Mouse (Mus musculus) A20 (cell line): ENCODE results near the gene Shroom3.

ENCODE experiments used
- DNase-seq: peaks from one replicate; pipeline ENCODE4 v3.0.0-alpha.2; 2011; ENCODE audit warnings: low read depth, low spot score

Gene Shroom3

DNA sequence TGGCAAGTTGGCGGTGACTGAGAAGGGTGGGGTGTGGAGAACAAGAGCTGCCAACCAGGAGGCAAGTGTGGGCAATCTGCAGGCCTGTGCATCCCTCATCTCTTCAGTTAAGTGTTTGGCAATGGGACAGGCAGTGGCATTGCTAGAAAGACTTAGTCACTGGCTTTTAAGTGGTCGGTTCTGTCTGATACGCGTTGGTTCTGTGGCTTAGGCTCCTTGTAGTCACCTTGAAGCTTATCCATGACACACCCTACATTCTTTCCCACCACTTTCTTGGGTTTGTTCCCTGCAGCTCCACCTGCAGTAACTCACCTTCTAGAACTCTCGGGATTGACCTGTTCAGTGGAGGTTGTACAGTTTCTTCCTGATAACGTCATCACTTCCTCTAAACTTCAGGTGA lies 166.5 kb downstream of the Shroom3 start:
- DNase-seq = no peak

- DNase-seq = no peak
Measured at GRCm38 (mm10) chr5:92850925-92851324, 167.7 kb downstream of the Shroom3 start.

GRCm38 (mm10) chr5:92854983-92855382 lies 171.7 kb downstream of the Shroom3 start:
- no peak for DNase-seq

DNA sequence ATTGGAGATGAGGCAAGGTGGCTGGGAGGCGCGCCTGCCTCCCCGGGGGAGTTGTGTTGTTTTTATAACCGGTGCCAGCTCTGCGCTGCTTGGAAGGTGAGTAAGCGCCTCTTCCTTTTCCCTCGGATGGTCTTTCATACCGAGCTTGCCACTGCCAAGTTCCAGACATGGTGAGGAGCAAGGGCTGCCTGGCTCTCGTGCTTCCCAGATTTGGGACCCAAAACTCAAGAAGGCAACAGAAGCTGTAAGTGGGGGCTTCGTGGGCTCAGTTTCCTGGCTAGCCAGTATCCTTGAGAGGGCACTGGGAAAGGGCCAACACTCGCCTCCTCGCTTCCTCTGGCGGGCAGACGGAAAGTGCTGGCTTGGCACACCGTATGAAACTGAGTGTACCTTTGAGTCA lies 173.1 kb downstream of the Shroom3 start:
- no peak for DNase-seq

DNA sequence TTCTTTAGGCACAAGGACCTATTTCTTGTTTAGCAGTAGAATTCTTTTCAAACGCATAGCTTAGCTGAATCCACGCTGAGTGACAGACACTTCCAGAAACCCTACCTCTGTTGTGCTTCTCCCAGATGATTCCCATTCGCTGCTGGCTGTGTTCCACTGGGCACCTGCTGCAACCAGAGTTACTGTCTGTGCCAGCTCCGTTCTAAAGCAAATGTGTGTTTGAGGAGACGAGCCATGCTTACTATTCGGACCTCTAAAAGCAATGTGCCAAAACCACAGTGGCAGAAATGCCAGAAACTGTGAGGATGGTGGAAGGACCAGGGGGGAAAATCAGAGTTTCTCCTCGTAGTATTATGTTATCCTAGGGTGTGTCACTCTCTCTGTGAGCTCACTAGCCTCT lies 173.9 kb downstream of the Shroom3 start:
- no peak for DNase-seq

DNA sequence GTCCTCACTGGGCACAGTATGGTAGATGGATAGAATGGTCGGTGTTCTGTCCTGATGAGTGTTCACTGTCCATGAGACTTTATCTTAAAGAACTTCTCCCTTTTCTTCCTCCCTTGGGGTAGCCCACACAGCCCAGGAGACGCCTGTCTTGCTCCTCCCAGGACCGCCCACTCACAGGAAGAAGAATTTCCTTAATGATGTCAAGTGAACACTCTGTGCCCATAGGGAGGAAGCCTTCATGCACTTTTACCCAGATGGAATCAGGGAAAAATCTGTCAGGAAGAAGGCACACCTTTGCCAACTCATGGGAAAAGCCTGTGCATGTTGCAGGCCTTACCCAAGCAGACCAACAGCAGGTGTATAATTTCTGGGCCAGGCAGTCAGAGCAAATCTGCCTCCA lies 174.9 kb downstream of the Shroom3 start:
- no peak for DNase-seq

GRCm38 (mm10) chr5:92858576-92858975 lies 175.3 kb downstream of the Shroom3 start:
- no peak for DNase-seq

- no peak for DNase-seq
Measured at GRCm38 (mm10) chr5:92861416-92862112, 178.3 kb downstream of the Shroom3 start.

GRCm38 (mm10) chr5:92865090-92865489 lies 181.9 kb downstream of the Shroom3 start:
- no peak for DNase-seq

GRCm38 (mm10) chr5:92866546-92866945 lies 183.3 kb downstream of the Shroom3 start:
- no peak for DNase-seq

GRCm38 (mm10) chr5:92867253-92867652 lies 184.0 kb downstream of the Shroom3 start:
- DNase-seq = no peak

DNA sequence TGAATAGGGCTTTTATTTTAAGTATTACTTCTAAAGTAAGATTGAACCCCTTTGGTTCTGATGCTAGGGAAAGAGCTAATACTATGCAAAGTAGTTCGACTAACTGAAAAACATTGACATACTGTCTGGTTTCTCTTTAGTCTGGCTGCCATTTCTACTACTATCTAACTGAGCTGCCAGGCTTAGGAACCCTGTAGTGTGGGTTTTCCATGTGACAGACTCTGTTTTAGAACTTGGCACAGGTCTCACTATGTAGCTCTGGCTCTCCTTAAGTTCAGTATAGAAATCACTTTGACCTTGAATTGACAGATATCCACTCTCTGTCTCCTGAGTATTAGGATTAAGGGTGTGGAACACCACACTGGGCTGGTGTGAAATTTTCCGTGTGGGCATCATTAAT lies 185.0 kb downstream of the Shroom3 start:
- no peak for DNase-seq

GRCm38 (mm10) chr5:92871048-92871447 lies 187.8 kb downstream of the Shroom3 start:
- DNase-seq = no peak

DNA sequence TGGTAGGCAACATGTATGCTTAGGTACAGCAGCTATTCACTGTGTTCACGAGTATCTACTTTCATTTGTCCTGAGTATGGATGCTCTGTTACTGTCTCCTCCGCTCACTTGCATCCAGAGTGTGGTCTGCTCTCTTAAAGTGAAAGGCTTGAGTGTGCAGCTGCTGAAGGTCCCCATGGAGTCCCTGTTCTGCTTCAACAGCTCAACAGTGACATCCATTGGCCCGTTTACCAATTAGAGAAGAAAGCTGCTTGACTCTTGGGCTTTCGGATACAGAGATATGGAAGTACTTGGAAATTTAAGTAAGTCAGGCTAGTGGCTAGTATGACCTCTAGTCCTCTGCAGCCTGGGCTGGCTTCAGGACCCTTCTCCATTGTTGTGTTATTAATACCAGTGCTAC lies 188.9 kb downstream of the Shroom3 start:
- DNase-seq = no peak

DNA sequence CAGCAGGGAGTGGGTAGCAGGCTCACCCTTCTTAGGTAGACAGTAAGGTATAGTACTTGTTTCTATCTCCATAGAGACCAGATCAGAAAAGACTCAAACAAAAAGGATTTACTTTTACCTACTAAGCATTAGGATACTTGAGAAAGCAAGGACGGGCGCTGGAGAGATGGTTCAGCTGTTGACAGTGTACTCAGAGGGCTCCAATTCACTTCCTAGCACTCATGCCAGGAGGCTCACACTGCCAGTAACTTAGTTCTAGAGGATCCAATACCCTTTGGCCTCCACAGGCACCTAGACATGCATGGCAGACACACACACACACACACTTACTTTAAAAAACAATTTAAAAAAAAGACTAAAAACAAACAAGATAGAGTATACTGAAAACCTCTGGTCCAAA lies 189.8 kb downstream of the Shroom3 start:
- DNase-seq = no peak

GRCm38 (mm10) chr5:92873518-92873917 lies 190.3 kb downstream of the Shroom3 start:
- DNase-seq = no peak

DNA sequence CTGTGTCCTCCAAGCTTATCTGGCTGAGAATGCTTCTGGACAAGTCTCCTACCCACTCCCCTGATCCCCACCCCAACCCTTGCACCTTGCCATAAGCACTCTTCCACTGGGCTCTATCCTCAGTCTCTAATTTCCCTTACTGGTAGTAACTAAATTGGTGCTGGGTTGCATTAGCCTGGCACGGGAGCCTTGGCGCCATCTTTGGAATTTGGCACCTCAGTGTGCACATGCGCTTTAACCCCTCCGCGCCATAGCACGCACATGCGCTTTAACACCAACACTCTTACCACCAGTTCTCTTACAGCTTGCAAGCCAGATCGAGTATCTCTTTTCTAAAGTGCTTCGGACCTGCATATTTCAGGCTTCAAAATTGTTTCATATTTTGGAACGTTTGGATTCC lies 192.6 kb downstream of the Shroom3 start:
- no peak for DNase-seq

- no peak for DNase-seq
Measured at GRCm38 (mm10) chr5:92877104-92877503, 193.9 kb downstream of the Shroom3 start.

- DNase-seq = no peak
Measured at GRCm38 (mm10) chr5:92880393-92880792, 197.2 kb downstream of the Shroom3 start.

- no peak for DNase-seq
Measured at GRCm38 (mm10) chr5:92880893-92881292, 197.7 kb downstream of the Shroom3 start.

GRCm38 (mm10) chr5:92886141-92886540 lies 202.9 kb downstream of the Shroom3 start:
- DNase-seq = no peak

DNA sequence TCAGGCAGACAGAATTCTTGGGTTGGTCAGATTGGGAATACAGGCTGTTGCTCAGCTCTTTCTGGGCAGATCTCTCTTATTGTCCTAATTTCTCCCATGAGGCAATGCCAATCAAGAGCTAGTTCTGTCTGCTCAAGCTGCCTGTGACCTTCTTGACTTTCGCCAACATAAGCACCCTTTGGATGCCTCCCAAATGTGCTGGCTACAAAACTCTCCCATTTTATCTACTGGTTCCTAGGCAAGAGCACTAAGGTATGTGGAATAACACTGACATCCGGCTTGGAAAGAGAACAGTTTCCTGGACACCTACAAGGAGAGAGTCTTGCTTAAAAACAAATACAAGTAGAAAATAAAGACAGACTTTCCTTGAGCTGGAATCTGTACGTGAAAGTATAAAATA lies 204.3 kb downstream of the Shroom3 start:
- DNase-seq = no peak

DNA sequence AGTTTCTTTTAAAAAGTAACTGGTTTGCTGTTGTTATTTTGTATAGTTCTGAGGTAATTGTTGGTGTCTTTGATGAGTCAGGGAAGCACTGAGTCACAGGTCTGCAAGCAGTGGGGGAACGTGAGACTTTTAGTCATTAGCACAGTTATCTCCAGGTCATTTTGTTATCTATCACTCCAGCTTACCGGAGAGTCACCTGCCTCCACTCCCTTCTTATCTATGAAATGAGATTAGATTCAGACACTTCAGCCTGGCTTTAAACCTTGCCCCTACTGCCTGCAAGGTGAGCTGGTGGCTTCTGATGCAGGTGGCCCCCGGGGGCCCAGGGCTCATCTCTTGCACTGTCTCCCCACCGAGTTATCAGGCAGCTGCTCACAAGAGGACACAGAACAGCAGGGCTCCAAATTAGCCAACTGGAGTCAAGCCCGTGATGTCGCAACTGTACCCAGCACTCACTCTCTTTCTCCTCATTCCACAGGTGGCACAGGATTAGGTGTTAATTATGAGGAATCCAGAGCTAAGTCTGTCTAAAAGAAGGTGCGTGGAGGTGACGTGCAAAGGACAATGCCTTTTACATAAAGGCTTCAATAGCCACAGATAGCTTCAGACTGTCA lies 205.5 kb downstream of the Shroom3 start:
- DNase-seq = no peak

DNA sequence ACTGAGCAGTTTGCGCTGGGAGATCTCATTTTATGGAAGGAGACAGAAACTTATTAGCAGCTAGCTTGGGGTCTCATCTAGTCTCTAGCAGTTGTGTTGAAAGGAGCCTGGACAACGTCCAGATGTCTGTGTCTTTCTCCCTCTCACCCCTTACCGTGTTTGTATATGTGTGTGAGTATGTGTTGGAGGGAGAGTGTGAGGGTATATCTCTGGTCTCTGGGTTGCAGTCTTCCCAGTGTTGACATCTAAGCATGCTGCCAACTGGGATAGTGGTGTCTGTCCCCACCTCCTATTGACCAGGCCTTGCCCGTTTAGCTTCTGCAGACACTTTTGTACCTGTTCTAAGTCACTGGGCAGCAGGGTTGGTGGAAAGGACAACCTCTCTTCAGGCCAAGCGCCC lies 207.7 kb downstream of the Shroom3 start:
- no peak for DNase-seq
